Mouse (Mus musculus) small intestine, adult 2 months (tissue): ENCODE measurements around the gene Mpeg1.

ENCODE experiments used
- CTCF ChIP-seq: fragments of 200-500 bp; IDR thresholded peaks from 2 replicates; pipeline ENCODE4 v1.5.1; 2012; ENCODE audit warnings: low read depth, mild to moderate bottlenecking, control low read depth, inconsistent platforms, low read length, moderate library complexity, mixed read lengths; ENCODE audit not compliant: insufficient replicate concordance, insufficient read length; ENCODE audit errors: extremely low read depth
- POLR2A ChIP-seq: fragments of 200-500 bp; IDR thresholded peaks from 2 replicates; pipeline ENCODE4 v1.6.1; 2012; ENCODE audit warnings: low read depth, mild to moderate bottlenecking, control low read depth, inconsistent platforms, low read length, moderate library complexity

GRCm38 (mm10) chr19:12465530-12466144, 5.1 kb downstream of the Mpeg1 start:
- TF ChIP-seq CTCF (no peak), POLR2A (no peak)
